Mouse (Mus musculus) CH12.LX (cell line): ENCODE measurements around the gene Farp1. TPM values are rescaled to one million over a fixed set of nuclear protein-coding genes. Genes with fewer than 3 reads are reported as not detected.

Experiments
- DNase-seq: peaks from one replicate; pipeline ENCODE4 v3.0.0-alpha.2; 2013; ENCODE audit errors: extremely low read depth
- H3K27ac ChIP-seq: 2 replicates; pipeline ENCODE4 v1.5.1; 2012; ENCODE audit warnings: low read depth, mild to moderate bottlenecking, control low read depth, moderate library complexity; ENCODE audit not compliant: insufficient read depth
- H3K27me3 ChIP-seq: replicated peaks from 2 replicates; pipeline ENCODE3; 2012; ENCODE audit warnings: inconsistent platforms
- H3K36me3 ChIP-seq, 2 experiments: replicated peaks in 1 of 2; 2 replicates each; pipeline versions ENCODE3 to v1.6.1; 2012; ENCODE audit warnings: inconsistent platforms in 1 of 2, low read length in 1 of 2, mild to moderate bottlenecking in 1 of 2, mixed read lengths in 1 of 2, moderate library complexity in 1 of 2; ENCODE audit not compliant: control insufficient read depth in 1 of 2, insufficient read depth in 1 of 2
- H3K4me1 ChIP-seq, 2 experiments: 2 replicates each; pipeline ENCODE4 v1.6.1; 2012; ENCODE audit warnings: inconsistent platforms in 1 of 2, moderate library complexity in 1 of 2; ENCODE audit not compliant: insufficient read depth in 2 of 2, control insufficient read depth in 1 of 2
- H3K4me2 ChIP-seq: 2 replicates; pipeline ENCODE4 v1.6.1; 2012; ENCODE audit warnings: low read depth, mild to moderate bottlenecking, control low read depth; ENCODE audit not compliant: poor library complexity, insufficient read depth, severe bottlenecking
- H3K4me3 ChIP-seq, 3 experiments: fragments of 150-350 bp in 1 of 3; sonication (generic) in 1 of 3; replicated peaks in 1 of 3; 2 replicates each; pipeline versions ENCODE3 to v1.5.1; 2011 to 2012; ENCODE audit warnings: low read depth in 2 of 3, low read length in 2 of 3, mild to moderate bottlenecking in 2 of 3, moderate library complexity in 2 of 3, control low read depth in 1 of 3, improper control_type of control experiment in 1 of 3, inconsistent platforms in 1 of 3, mixed read lengths in 1 of 3; ENCODE audit not compliant: poor library complexity in 1 of 3
- H3K79me2 ChIP-seq: replicated peaks from 2 replicates; pipeline ENCODE4 v1.6.1; 2012; ENCODE audit warnings: mild to moderate bottlenecking, moderate library complexity; ENCODE audit not compliant: control insufficient read depth, poor library complexity, insufficient read depth, severe bottlenecking; ENCODE audit errors: extremely low read depth
- H3K9ac ChIP-seq: 2 replicates; pipeline ENCODE4 v1.6.1; 2012; ENCODE audit warnings: low read depth, mild to moderate bottlenecking, control low read depth, moderate library complexity; ENCODE audit not compliant: insufficient read depth
- H3K9me3 ChIP-seq: replicated peaks from 2 replicates; pipeline ENCODE3; 2012; ENCODE audit warnings: low read length, inconsistent platforms, mixed read lengths
- CHD1 ChIP-seq: IDR thresholded peaks from 2 replicates; pipeline ENCODE4 v1.6.1; 2012; ENCODE audit warnings: low read depth, low read length, improper control_type of control experiment, inconsistent platforms
- CTCF ChIP-seq, 2 experiments: IDR thresholded peaks in 1 of 2; conservative IDR thresholded peaks in 1 of 2; 2 replicates each; pipeline ENCODE4 v1.5.1; 2011 to 2012; ENCODE audit warnings: low read depth in 2 of 2, low read length in 2 of 2, improper control_type of control experiment in 1 of 2, inconsistent platforms in 1 of 2, mild to moderate bottlenecking in 1 of 2, moderate library complexity in 1 of 2
- E2F4 ChIP-seq: IDR thresholded peaks from 2 replicates; pipeline ENCODE4 v1.6.1; 2011; ENCODE audit warnings: low read depth, low read length, improper control_type of control experiment; ENCODE audit not compliant: insufficient replicate concordance
- JUND ChIP-seq: conservative IDR thresholded peaks from 2 replicates; pipeline ENCODE4 v1.6.1; 2011; ENCODE audit warnings: low read depth, low read length, improper control_type of control experiment
- KAT2A ChIP-seq: IDR thresholded peaks from 2 replicates; pipeline ENCODE4 v1.6.1; 2012; ENCODE audit warnings: low read length, improper control_type of control experiment, inconsistent platforms; ENCODE audit not compliant: insufficient replicate concordance
- MYC ChIP-seq: IDR thresholded peaks from 2 replicates; pipeline ENCODE4 v1.6.1; 2011; ENCODE audit warnings: low read depth, mild to moderate bottlenecking, improper control_type of control experiment, low read length
- PAX5 ChIP-seq: IDR thresholded peaks from 2 replicates; pipeline ENCODE4 v1.6.1; 2012; ENCODE audit warnings: low read length, inconsistent platforms, mixed read lengths
- RCOR1 ChIP-seq: conservative IDR thresholded peaks from 2 replicates; pipeline ENCODE4 v1.6.1; 2012; ENCODE audit warnings: low read depth, mild to moderate bottlenecking, inconsistent platforms, low read length, improper control_type of control experiment
- TCF12 ChIP-seq: IDR thresholded peaks from 2 replicates; pipeline ENCODE4 v1.6.1; 2014; ENCODE audit warnings: low read depth, mild to moderate bottlenecking, inconsistent platforms, low read length, improper control_type of control experiment
- dilution Hi-C: fragments of 300-500 bp; cut with MboI; formaldehyde crosslinking; loops from 2 replicates; pipeline ENCODE4 v1.14.3; 2020; ENCODE audit warnings: low sequenced_read_pairs; ENCODE audit not compliant: extremely low pct_unique_long_range_greater_than_20kb, extremely low pct_ligation_motif_present
- in situ Hi-C: fragments of 300-500 bp; cut with MboI; formaldehyde crosslinking; loops from 3 replicates; pipeline ENCODE4 v1.14.3; 2019; ENCODE audit warnings: low sequenced_read_pairs, low pct_ligation_motif_present, low pct_unique_long_range_greater_than_20kb, mixed read lengths
- polyA plus RNA-seq: library from polyadenylated mRNA; unstranded; fragments of >175 nt; gene quantifications from 2 replicates; pipeline ENCODE4 v1.2.1, GENCODE M21; 2012; ENCODE audit warnings: low read depth; ENCODE audit not compliant: insufficient read length
- total RNA-seq, 2 experiments: library from RNA; depleted of rRNA; stranded (reverse); fragments of 300-350 nt in 1 of 2; fragments of >200 nt in 1 of 2; gene quantifications; 2 replicates each; pipeline ENCODE4 v1.2.3; 2012 to 2014

The Farp1 gene
- total and polyA plus RNA-seq, 3 experiments: 2.4 to 10.3 (median 2.5) TPM

DNA sequence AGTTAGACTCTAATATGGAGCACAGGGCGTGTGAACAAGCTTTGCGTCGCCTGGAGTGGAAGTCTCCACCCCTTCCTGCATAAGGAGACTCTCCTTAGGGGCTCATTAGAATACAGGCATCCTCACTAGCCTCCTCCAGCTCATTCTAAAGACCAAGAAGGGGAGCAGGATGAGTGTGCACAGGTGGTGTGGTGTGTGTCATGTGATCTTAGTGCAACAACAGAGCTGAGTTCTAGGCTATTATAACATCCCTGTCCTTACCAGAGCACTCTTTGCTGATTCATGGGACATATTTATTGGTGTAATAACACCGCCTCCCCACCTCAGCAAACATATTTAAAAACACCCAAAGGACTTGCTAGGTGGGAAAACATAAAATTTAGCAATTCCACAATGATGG lies 120.2 kb downstream of the Farp1 start:
- H3K79me2 ChIP-seq: no peaks in the 10 kb centered on the region
- in situ Hi-C loops (no loop called here), dilution Hi-C loops (no loop called here)
- peaks cover 0 to 4% of the 10 kb centered on the region in 2 experiments for H3K36me3 ChIP-seq
- no peak overlapping the region for H3K27ac ChIP-seq
- peaks cover 6% of the 10 kb centered on the region for H3K9me3 ChIP-seq
- peaks cover 2 to 14% of the 10 kb centered on the region in 2 experiments; a peak in 2 of 4 replicates for H3K4me1 ChIP-seq
- no peak for TF ChIP-seq CTCF (conservative IDR thresholded peaks at IDR 0.05 in 1 of 2, IDR thresholded peaks at IDR 0.05 in 1 of 2; ENCODE audit: low read depth in 2 of 2, low read length in 2 of 2)
- TF ChIP-seq KAT2A: no peak
- no peak for DNase-seq
- no peak overlapping the region for H3K9ac ChIP-seq
- no peak overlapping the region for H3K4me3 ChIP-seq
- H3K27me3 ChIP-seq: no peaks in the 10 kb centered on the region
- no peak overlapping the region for H3K4me2 ChIP-seq

GRCm38 (mm10) chr14:121158616-121159015 lies 123.6 kb downstream of the Farp1 start:
- peaks cover 0 to 6% of the 10 kb centered on the region in 2 experiments for H3K36me3 ChIP-seq

GRCm38 (mm10) chr14:121162822-121163221 lies 127.8 kb downstream of the Farp1 start:
- peaks cover 0 to 6% of the 10 kb centered on the region in 2 experiments for H3K36me3 ChIP-seq
- H3K27me3 ChIP-seq: no peaks in the 10 kb centered on the region
- dilution Hi-C loops (no loop called here), in situ Hi-C loops (no loop called here)
- H3K4me1 ChIP-seq: peaks cover 3 to 18% of the 10 kb centered on the region in 2 experiments; a peak in 3 of 4 replicates
- H3K79me2 ChIP-seq: no peaks in the 10 kb centered on the region
- DNase-seq: no peak
- no peak overlapping the region for H3K9ac ChIP-seq
- no peak overlapping the region for H3K27ac ChIP-seq
- TF ChIP-seq CHD1 (no peak), TCF12 (no peak), MYC (no peak), RCOR1 (no peak)
- H3K9me3 ChIP-seq: no peaks in the 10 kb centered on the region
- no peak overlapping the region for H3K4me3 ChIP-seq
- no peak overlapping the region for H3K4me2 ChIP-seq

More at GRCm38 (mm10) chr14:121158616-121159015, 123.6 kb downstream of the Farp1 start:
- Histone ChIP-seq H3K27ac (no peak overlapping the region), H3K79me2 (no peaks in the 10 kb centered on the region), H3K4me3 (no peak overlapping the region), H3K9ac (no peak overlapping the region), H3K4me1 (peaks cover 3 to 14% of the 10 kb centered on the region in 2 experiments; a peak in 3 of 4 replicates), H3K27me3 (no peaks in the 10 kb centered on the region), H3K4me2 (no peak overlapping the region), H3K9me3 (peaks cover 6% of the 10 kb centered on the region)
- in situ Hi-C loops (no loop called here), dilution Hi-C loops (no loop called here)
- DNase-seq: no peak
- TF ChIP-seq PAX5 (no peak), E2F4 (no peak), JUND (no peak)
